Mouse (Mus musculus): ENCODE measurements at regions not wholly inside any gene's neighbourhood (a gene's known extent, or its start where the extent isn't known, plus 50 kb on each side); places are given as distances from the start of the nearest gene placed in this dataset.
A peak's percentile ranks its signal among the peaks of the same experiment; 100 is the strongest.

- Histone ChIP-seq H3K9me3 (ENCODE audit: control insufficient read depth, low read length) (no peaks in the 10 kb centered on the region), H3K36me3 (ENCODE audit: control insufficient read depth, insufficient read depth, low read length) (no peaks in the 10 kb centered on the region), H3K9ac (ENCODE audit: low read length) (no peak overlapping the region), H3K4me1 (replicated peaks; ENCODE audit: control insufficient read depth, insufficient read depth) (no peaks in the 10 kb centered on the region), H3K4me2 (replicated peaks; ENCODE audit: low read depth) (no peak overlapping the region), H3K4me3 (ENCODE audit: low read depth, low read length) (no peak overlapping the region), H3K27ac (replicated peaks) (no peak overlapping the region), H3K27me3 (ENCODE audit: control insufficient read depth, insufficient read depth, low read length) (no peaks in the 10 kb centered on the region)
- DNase-seq (ENCODE audit: low spot score) (no peak), ATAC-seq (ENCODE audit: low FRiP score, low TSS enrichment) (no peak)
- WGBS = 68% methylated on average over 14 of the region's 14 CpGs
- TF ChIP-seq CTCF (IDR thresholded peaks at IDR 0.05; ENCODE audit: low read depth) (no peak), EP300 (optimal IDR thresholded peaks at IDR 0.05) (no peak)
Measured at GRCm38 (mm10) chr2:48381481-48382075, 432.3 kb upstream of the Acvr2a start.

DNA sequence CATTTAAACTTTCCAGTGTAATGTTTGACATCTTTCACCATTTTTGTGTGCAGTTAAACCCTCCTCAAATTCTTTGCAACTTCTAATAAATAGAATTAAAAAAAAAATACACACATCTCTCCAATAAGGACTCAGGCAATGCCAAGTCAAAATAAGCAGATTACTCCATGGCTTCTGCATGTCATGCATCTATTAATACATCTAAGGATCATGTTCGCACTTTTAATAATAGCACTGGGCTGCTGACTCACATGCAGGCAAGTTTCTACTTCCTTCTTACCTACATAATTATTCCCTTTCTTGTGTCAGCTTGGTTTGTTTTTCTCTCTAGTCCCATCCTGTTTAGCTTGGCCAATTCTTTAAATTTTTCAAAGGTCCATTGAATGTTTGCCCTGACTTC lies 415.4 kb upstream of the Acvr2a start:
- H3K27ac ChIP-seq (replicated peaks) = no peak overlapping the region

GRCm38 (mm10) chr2:48399191-48399590 lies 414.7 kb upstream of the Acvr2a start:
- no peak overlapping the region for H3K4me2 ChIP-seq (replicated peaks; ENCODE audit: low read depth)
- 55% methylated on average over 1 of the region's 1 CpGs for WGBS

More for the DNA sequence above, 415.4 kb upstream of the Acvr2a start:
- no peaks in the 10 kb centered on the region for H3K36me3 ChIP-seq (ENCODE audit: control insufficient read depth, insufficient read depth, low read length)
- no peaks in the 10 kb centered on the region for H3K9me3 ChIP-seq (ENCODE audit: control insufficient read depth, low read length)
- no peak overlapping the region for H3K4me2 ChIP-seq (replicated peaks; ENCODE audit: low read depth)
- no peak overlapping the region for H3K4me3 ChIP-seq (ENCODE audit: low read depth, low read length)
- peak; percentile 80 for ATAC-seq (ENCODE audit: low FRiP score, low TSS enrichment)
- TF ChIP-seq CTCF (IDR thresholded peaks at IDR 0.05; ENCODE audit: low read depth) (no peak), EP300 (optimal IDR thresholded peaks at IDR 0.05) (no peak)
- no peaks in the 10 kb centered on the region for H3K4me1 ChIP-seq (replicated peaks; ENCODE audit: control insufficient read depth, insufficient read depth)
- 44% methylated on average over 1 of the region's 1 CpGs for WGBS
- H3K27me3 ChIP-seq (ENCODE audit: control insufficient read depth, insufficient read depth, low read length) = no peaks in the 10 kb centered on the region
- DNase-seq (ENCODE audit: low spot score) = no peak
- no peak overlapping the region for H3K9ac ChIP-seq (ENCODE audit: low read length)

GRCm38 (mm10) chr2:48402813-48403212 lies 411.1 kb upstream of the Acvr2a start:
- Histone ChIP-seq H3K9ac (ENCODE audit: low read length) (no peak overlapping the region), H3K27ac (replicated peaks) (no peak overlapping the region)

More at GRCm38 (mm10) chr2:48399191-48399590, 414.7 kb upstream of the Acvr2a start:
- no peaks in the 10 kb centered on the region for H3K27me3 ChIP-seq (ENCODE audit: control insufficient read depth, insufficient read depth, low read length)
- H3K27ac ChIP-seq (replicated peaks) = no peak overlapping the region
- H3K9me3 ChIP-seq (ENCODE audit: control insufficient read depth, low read length) = no peaks in the 10 kb centered on the region
- no peak overlapping the region for H3K4me3 ChIP-seq (ENCODE audit: low read depth, low read length)
- no peaks in the 10 kb centered on the region for H3K4me1 ChIP-seq (replicated peaks; ENCODE audit: control insufficient read depth, insufficient read depth)
- no peak overlapping the region for H3K9ac ChIP-seq (ENCODE audit: low read length)
- TF ChIP-seq CTCF (IDR thresholded peaks at IDR 0.05; ENCODE audit: low read depth) (no peak), EP300 (optimal IDR thresholded peaks at IDR 0.05) (no peak)
- no peaks in the 10 kb centered on the region for H3K36me3 ChIP-seq (ENCODE audit: control insufficient read depth, insufficient read depth, low read length)
- DNase-seq (ENCODE audit: low spot score) (no peak), ATAC-seq (ENCODE audit: low FRiP score, low TSS enrichment) (peak; percentile 93)

DNA sequence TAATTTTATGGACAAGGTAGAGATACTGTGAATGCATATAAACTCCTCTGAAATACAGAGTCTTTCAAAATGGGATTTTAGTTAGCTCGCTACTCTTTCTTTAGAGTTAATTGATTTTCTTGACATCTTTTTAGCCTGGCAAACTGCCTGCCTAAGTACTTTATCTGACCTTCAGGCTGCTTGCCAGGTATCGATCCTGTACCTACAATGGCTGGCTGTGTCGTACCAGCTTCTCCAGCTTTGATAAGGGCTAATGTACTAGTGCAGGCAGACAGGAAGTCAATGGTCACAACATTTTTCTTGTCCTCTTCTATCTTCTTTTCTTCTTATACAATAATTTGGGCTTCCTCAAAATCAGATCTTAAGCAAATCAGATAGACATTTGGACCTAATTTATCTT lies 409.4 kb upstream of the Acvr2a start:
- H3K4me1 ChIP-seq (replicated peaks; ENCODE audit: control insufficient read depth, insufficient read depth) = no peaks in the 10 kb centered on the region
- no peaks in the 10 kb centered on the region for H3K9me3 ChIP-seq (ENCODE audit: control insufficient read depth, low read length)
- no peak overlapping the region for H3K4me3 ChIP-seq (ENCODE audit: low read depth, low read length)
- no peak overlapping the region for H3K27ac ChIP-seq (replicated peaks)
- ATAC-seq (ENCODE audit: low FRiP score, low TSS enrichment) (no peak), DNase-seq (ENCODE audit: low spot score) (peak; percentile 44)
- TF ChIP-seq CTCF (IDR thresholded peaks at IDR 0.05; ENCODE audit: low read depth) (no peak), EP300 (optimal IDR thresholded peaks at IDR 0.05) (no peak)
- H3K4me2 ChIP-seq (replicated peaks; ENCODE audit: low read depth) = no peak overlapping the region
- H3K36me3 ChIP-seq (ENCODE audit: control insufficient read depth, insufficient read depth, low read length) = no peaks in the 10 kb centered on the region
- H3K9ac ChIP-seq (ENCODE audit: low read length) = no peak overlapping the region
- no peaks in the 10 kb centered on the region for H3K27me3 ChIP-seq (ENCODE audit: control insufficient read depth, insufficient read depth, low read length)
- WGBS = 56% methylated on average over 3 of the region's 3 CpGs

More at GRCm38 (mm10) chr2:48402813-48403212, 411.1 kb upstream of the Acvr2a start:
- no peak for TF ChIP-seq CTCF (IDR thresholded peaks at IDR 0.05; ENCODE audit: low read depth)
- TF ChIP-seq EP300 (optimal IDR thresholded peaks at IDR 0.05) = no peak
- Histone ChIP-seq H3K4me3 (ENCODE audit: low read depth, low read length) (no peak overlapping the region), H3K9me3 (ENCODE audit: control insufficient read depth, low read length) (no peaks in the 10 kb centered on the region), H3K4me2 (replicated peaks; ENCODE audit: low read depth) (no peak overlapping the region), H3K27me3 (ENCODE audit: control insufficient read depth, insufficient read depth, low read length) (no peaks in the 10 kb centered on the region), H3K4me1 (replicated peaks; ENCODE audit: control insufficient read depth, insufficient read depth) (no peaks in the 10 kb centered on the region), H3K36me3 (ENCODE audit: control insufficient read depth, insufficient read depth, low read length) (no peaks in the 10 kb centered on the region)
- DNase-seq (ENCODE audit: low spot score) (peak; percentile 27), ATAC-seq (ENCODE audit: low FRiP score, low TSS enrichment) (peak; percentile 86)
- 61% methylated on average over 2 of the region's 2 CpGs for WGBS

- TF ChIP-seq EP300 (optimal IDR thresholded peaks at IDR 0.05) (no peak), CTCF (IDR thresholded peaks at IDR 0.05; ENCODE audit: low read depth) (no peak)
- Histone ChIP-seq H3K27ac (replicated peaks) (no peak overlapping the region), H3K4me3 (ENCODE audit: low read depth, low read length) (no peak overlapping the region), H3K36me3 (ENCODE audit: control insufficient read depth, insufficient read depth, low read length) (no peaks in the 10 kb centered on the region), H3K4me1 (replicated peaks; ENCODE audit: control insufficient read depth, insufficient read depth) (no peaks in the 10 kb centered on the region), H3K4me2 (replicated peaks; ENCODE audit: low read depth) (no peak overlapping the region), H3K27me3 (ENCODE audit: control insufficient read depth, insufficient read depth, low read length) (no peaks in the 10 kb centered on the region), H3K9me3 (ENCODE audit: control insufficient read depth, low read length) (no peaks in the 10 kb centered on the region), H3K9ac (ENCODE audit: low read length) (no peak overlapping the region)
- DNase-seq (ENCODE audit: low spot score) (no peak), ATAC-seq (ENCODE audit: low FRiP score, low TSS enrichment) (no peak)
- 70% methylated on average over 5 of the region's 5 CpGs for WGBS
Measured at GRCm38 (mm10) chr2:48407876-48408275, 406.0 kb upstream of the Acvr2a start.
